Mouse (Mus musculus): ENCODE results near the gene Mpzl3. TPM values are rescaled to one million over a fixed set of nuclear protein-coding genes. Genes with fewer than 3 reads are reported as not detected.

Gene Mpzl3
- 2.3 and 2.6 TPM in 2 replicates for polyA plus RNA-seq (2014; fragmentation: Nextera tagmentation; extraction: Ambion mirVana)

DNA sequence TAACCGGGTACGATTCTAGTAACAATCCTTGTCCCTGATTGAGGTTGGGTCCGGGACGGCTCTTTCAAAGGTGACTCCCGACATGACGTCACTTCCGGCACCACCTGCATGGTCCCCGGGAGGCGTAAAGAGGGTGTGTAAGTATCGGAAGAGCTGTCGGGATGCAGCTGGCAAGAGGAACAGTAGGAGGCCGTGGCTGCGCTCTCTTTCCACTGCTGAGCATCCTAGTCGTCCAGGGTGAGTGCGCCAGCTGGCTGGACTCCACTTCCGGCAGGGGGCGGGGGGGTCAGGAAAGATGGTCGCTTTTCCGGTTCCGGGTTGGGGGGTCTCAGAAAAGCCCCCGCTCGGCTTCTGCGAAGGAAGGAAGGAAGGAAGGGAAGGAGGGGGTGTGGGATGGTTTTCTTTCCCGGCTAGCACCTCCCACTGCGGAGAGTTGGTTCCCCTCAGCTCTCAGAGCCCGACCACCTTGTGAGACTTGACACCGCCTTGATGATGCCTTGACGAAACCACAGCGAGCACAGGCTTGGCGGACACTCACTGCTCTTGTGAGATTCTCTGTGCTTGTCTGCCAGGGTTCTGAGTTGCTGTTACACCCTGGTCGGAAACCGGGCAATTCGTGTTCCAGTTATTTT lies at the start of gene Mpzl3:
Gene Mpzl3 (plus strand): TSS at position 105 of the 632 bp plus-strand sequence.
- peak within 1 kb of the TSS; percentile 54 for H3K4me2 ChIP-seq
- under 1% methylated on average over 33 of the region's 33 CpGs for WGBS
- H3K4me3 ChIP-seq (ENCODE audit: low read depth, low read length): peak within 1 kb of the TSS; percentile 58
- H3K9me3 ChIP-seq (ENCODE audit: control insufficient read depth, low read length): no peaks in the 10 kb centered on the region
- DNase-seq (ENCODE audit: low spot score, missing footprints): peak; percentile 99
- H3K36me3 ChIP-seq (ENCODE audit: control insufficient read depth, insufficient read depth, low read length): no peaks in the 10 kb centered on the region
- peak within 1 kb of the TSS; percentile 97 for H3K27ac ChIP-seq (ENCODE audit: low read depth, low read length)
- H3K4me1 ChIP-seq (ENCODE audit: control insufficient read depth, insufficient read depth, low read length): no peaks in the 10 kb centered on the region
- ATAC-seq (ENCODE audit: low FRiP score): peak; percentile 97
- 0 out of 2 replicates have a peak, but pooled peaks cover 2% of the 10 kb centered on the region for H3K27me3 ChIP-seq (ENCODE audit: control insufficient read depth, insufficient read depth, low read length)
- peak within 1 kb of the TSS; percentile 64 for H3K9ac ChIP-seq (ENCODE audit: low read length)

DNA sequence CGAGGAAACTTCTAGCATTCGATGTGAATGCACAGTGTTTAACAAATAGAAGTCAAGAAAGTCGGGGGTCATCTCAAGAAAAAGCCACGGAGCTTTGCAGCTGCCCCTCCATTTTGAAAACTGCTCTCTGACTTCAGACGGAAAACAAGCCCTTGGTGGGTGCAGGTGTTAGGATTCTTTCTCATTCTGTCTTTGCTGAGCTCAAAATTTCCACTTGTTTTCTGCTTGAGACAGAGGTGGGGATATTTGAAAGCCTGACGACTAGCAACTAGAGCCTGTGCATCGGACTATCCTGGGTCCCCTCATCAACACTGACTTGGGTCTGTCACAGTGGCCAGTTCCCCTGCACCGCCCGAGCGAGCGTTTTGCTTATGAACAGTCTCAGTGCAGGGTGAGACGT lies 47.6 kb upstream of the Mpzl3 start:
- DNase-seq (ENCODE audit: low spot score, missing footprints) (no peak), ATAC-seq (ENCODE audit: low FRiP score) (no peak)
- WGBS: 82% methylated on average over 12 of the region's 12 CpGs
- H3K4me3 ChIP-seq (ENCODE audit: low read depth, low read length): no peak overlapping the region
- no peak overlapping the region for H3K27ac ChIP-seq (ENCODE audit: low read depth, low read length)
- no peaks in the 10 kb centered on the region for H3K9me3 ChIP-seq (ENCODE audit: control insufficient read depth, low read length)
- no peaks in the 10 kb centered on the region for H3K4me1 ChIP-seq (ENCODE audit: control insufficient read depth, insufficient read depth, low read length)
- H3K4me2 ChIP-seq: no peak overlapping the region
- H3K27me3 ChIP-seq (ENCODE audit: control insufficient read depth, insufficient read depth, low read length): no peaks in the 10 kb centered on the region
- no peaks in the 10 kb centered on the region for H3K36me3 ChIP-seq (ENCODE audit: control insufficient read depth, insufficient read depth, low read length)
- H3K9ac ChIP-seq (ENCODE audit: low read length): no peak overlapping the region

DNA sequence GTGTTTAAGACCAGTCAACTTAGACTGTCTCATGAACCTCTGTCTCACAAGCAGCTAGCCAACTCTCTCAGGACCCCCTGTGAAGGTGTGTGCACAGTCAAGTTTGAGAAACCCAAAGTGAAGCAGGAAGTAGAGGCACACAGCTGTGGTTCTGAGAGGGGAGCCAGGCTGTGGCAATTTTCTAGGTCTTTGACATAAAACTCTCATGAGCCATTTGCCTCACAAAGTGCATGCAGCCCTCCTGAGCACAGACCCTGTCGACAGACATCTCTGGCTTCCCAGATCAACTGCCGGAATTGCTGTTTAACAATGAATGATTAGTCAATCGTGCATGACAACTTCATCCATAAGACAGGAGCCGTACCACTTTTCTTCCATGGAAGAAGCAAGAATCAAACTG lies 46.6 kb upstream of the Mpzl3 start:
- H3K4me3 ChIP-seq (ENCODE audit: low read depth, low read length): no peak overlapping the region
- ATAC-seq (ENCODE audit: low FRiP score): no peak
- no peak overlapping the region for H3K9ac ChIP-seq (ENCODE audit: low read length)
- WGBS: 60% methylated on average over 4 of the region's 4 CpGs
- no peak overlapping the region for H3K4me2 ChIP-seq
- H3K9me3 ChIP-seq (ENCODE audit: control insufficient read depth, low read length): no peaks in the 10 kb centered on the region
- no peaks in the 10 kb centered on the region for H3K4me1 ChIP-seq (ENCODE audit: control insufficient read depth, insufficient read depth, low read length)
- no peak overlapping the region for H3K27ac ChIP-seq (ENCODE audit: low read depth, low read length)
- DNase-seq (ENCODE audit: low spot score, missing footprints): no peak
- no peaks in the 10 kb centered on the region for H3K36me3 ChIP-seq (ENCODE audit: control insufficient read depth, insufficient read depth, low read length)
- no peaks in the 10 kb centered on the region for H3K27me3 ChIP-seq (ENCODE audit: control insufficient read depth, insufficient read depth, low read length)

DNA sequence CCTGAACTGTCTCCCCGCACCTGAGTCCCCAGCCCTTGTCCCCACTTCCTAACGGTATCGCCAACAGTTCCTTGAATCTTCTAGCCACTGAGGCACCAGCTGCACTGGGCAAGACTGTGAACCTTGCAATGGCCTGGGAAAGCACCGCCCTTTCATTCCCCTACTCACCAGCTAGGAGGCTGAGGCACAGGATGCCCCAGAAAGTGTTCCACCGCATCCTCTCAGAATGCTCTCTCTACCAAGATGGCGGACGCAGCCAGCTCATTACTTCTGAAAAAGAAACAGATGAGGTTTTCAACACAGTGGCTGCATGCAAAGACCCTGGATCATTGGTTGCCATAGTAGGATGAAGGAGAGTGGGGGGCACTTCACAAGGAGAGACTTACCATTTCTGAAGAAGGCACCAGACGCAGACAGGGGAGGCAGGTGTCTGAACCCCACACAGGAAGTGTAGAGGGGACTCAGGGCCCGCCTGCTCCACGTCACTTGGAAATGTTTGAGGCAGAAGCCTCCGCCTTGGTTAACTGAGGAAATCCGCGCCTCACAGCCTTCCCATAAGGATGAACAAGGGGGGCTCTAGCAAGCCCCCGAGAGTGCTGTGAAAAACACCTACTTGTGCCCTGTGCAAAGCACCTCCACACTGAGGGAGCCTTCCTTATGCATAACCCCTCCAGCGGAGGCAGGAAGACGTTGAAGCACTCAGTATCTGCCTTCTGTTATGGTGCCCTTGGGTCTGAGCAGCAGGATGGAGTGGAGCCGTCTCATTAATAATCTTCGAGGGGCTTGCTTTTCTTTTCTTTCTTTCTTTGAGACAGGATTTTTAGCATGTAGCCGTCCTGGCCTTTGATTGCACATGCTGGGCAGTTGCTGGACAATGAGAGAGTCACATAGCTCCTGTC lies 45.6 kb upstream of the Mpzl3 start, which contains the start of gene Cd3e:
Gene Cd3e (minus strand): TSS at position 448 of the 899 bp plus-strand sequence.
- Histone ChIP-seq H3K36me3 (ENCODE audit: control insufficient read depth, insufficient read depth, low read length) (no peaks in the 10 kb centered on the region), H3K27me3 (ENCODE audit: control insufficient read depth, insufficient read depth, low read length) (no peaks in the 10 kb centered on the region), H3K4me1 (ENCODE audit: control insufficient read depth, insufficient read depth, low read length) (no peaks in the 10 kb centered on the region), H3K9ac (ENCODE audit: low read length) (no peak within 1 kb of the TSS), H3K4me3 (ENCODE audit: low read depth, low read length) (no peak within 1 kb of the TSS), H3K27ac (ENCODE audit: low read depth, low read length) (no peak within 1 kb of the TSS), H3K4me2 (no peak within 1 kb of the TSS), H3K9me3 (ENCODE audit: control insufficient read depth, low read length) (no peaks in the 10 kb centered on the region)
- 82% methylated on average over 19 of the region's 19 CpGs for WGBS
- ATAC-seq (ENCODE audit: low FRiP score): no peak
- DNase-seq (ENCODE audit: low spot score, missing footprints): no peak

DNA sequence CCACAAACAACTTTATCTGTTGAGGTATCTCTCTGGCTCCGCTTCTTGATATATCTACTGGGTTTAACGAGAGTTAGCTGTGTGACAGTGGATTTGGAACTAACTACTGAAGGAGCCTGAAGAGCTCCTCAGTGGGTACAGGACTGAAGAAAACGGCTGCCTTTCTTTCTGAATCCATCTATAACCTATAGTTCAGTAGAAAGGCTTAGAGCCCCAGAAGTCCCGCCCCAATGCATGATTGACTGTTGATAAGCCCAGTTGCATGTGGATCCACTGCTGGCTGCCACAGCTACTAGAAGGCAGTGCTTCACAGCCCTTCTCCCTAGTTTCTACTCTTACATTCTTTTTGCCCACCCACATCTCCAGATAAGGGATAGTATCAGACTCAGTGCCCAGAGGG lies 44.5 kb upstream of the Mpzl3 start:
- Histone ChIP-seq H3K9ac (ENCODE audit: low read length) (no peak overlapping the region), H3K4me2 (no peak overlapping the region), H3K4me1 (ENCODE audit: control insufficient read depth, insufficient read depth, low read length) (no peaks in the 10 kb centered on the region), H3K4me3 (ENCODE audit: low read depth, low read length) (no peak overlapping the region), H3K27me3 (ENCODE audit: control insufficient read depth, insufficient read depth, low read length) (no peaks in the 10 kb centered on the region), H3K36me3 (ENCODE audit: control insufficient read depth, insufficient read depth, low read length) (no peaks in the 10 kb centered on the region), H3K27ac (ENCODE audit: low read depth, low read length) (no peak overlapping the region), H3K9me3 (ENCODE audit: control insufficient read depth, low read length) (no peaks in the 10 kb centered on the region)
- DNase-seq (ENCODE audit: low spot score, missing footprints) (no peak), ATAC-seq (ENCODE audit: low FRiP score) (no peak)
- WGBS: 80% methylated on average over 4 of the region's 4 CpGs

DNA sequence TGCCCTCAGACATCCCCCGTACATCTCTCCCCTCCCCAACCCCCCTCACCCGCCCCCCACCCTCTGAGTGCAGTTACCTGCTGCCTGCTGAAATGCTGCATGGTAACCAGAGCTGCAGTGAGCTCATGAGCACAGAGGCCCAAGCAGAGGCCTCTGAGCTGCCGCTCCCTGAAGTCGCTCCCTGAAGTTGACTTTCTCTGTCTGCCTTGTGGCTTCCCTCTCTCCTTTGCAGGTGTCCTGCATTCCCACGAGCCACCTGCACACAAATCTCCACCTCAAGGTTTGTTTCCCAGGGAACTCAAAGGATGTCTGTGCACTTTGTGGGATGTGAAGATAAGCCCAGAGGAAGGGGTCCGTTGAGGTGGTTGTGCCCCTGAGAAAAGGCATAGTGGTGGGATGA lies 43.7 kb upstream of the Mpzl3 start:
- Histone ChIP-seq H3K27ac (ENCODE audit: low read depth, low read length) (no peak overlapping the region), H3K9ac (ENCODE audit: low read length) (no peak overlapping the region), H3K4me1 (ENCODE audit: control insufficient read depth, insufficient read depth, low read length) (no peaks in the 10 kb centered on the region), H3K4me2 (no peak overlapping the region), H3K4me3 (ENCODE audit: low read depth, low read length) (no peak overlapping the region), H3K27me3 (ENCODE audit: control insufficient read depth, insufficient read depth, low read length) (no peaks in the 10 kb centered on the region), H3K36me3 (ENCODE audit: control insufficient read depth, insufficient read depth, low read length) (no peaks in the 10 kb centered on the region), H3K9me3 (ENCODE audit: control insufficient read depth, low read length) (no peaks in the 10 kb centered on the region)
- WGBS: 51% methylated on average over 6 of the region's 6 CpGs
- no peak for DNase-seq (ENCODE audit: low spot score, missing footprints)
- ATAC-seq (ENCODE audit: low FRiP score): no peak

DNA sequence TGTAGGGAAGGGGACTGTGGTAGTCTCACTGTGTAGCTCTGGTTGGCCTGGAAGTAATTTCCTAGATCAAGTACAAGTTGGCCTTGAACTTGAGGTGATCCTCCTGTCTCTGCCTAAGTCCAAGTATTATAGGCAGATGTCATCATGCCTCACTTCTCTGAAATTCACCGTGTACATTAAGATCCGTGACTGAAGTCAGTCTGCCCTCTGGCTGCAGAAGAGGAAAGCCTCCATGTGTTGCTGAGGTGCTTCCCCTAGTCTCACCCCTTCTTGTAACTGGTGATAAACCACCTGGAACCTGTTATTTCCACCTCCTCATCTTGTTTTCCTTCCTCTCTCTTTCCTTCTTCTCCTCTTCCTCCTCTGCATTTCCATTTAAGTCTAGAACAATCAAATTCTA lies 40.1 kb upstream of the Mpzl3 start:
- H3K9ac ChIP-seq (ENCODE audit: low read length): no peak overlapping the region
- H3K4me3 ChIP-seq (ENCODE audit: low read depth, low read length): no peak overlapping the region
- H3K27me3 ChIP-seq (ENCODE audit: control insufficient read depth, insufficient read depth, low read length): no peaks in the 10 kb centered on the region
- no peak for DNase-seq (ENCODE audit: low spot score, missing footprints)
- H3K4me2 ChIP-seq: no peak overlapping the region
- no peaks in the 10 kb centered on the region for H3K36me3 ChIP-seq (ENCODE audit: control insufficient read depth, insufficient read depth, low read length)
- no peak overlapping the region for H3K27ac ChIP-seq (ENCODE audit: low read depth, low read length)
- no peaks in the 10 kb centered on the region for H3K4me1 ChIP-seq (ENCODE audit: control insufficient read depth, insufficient read depth, low read length)
- WGBS: 47% methylated on average over 2 of the region's 2 CpGs
- no peaks in the 10 kb centered on the region for H3K9me3 ChIP-seq (ENCODE audit: control insufficient read depth, low read length)
- no peak for ATAC-seq (ENCODE audit: low FRiP score)

DNA sequence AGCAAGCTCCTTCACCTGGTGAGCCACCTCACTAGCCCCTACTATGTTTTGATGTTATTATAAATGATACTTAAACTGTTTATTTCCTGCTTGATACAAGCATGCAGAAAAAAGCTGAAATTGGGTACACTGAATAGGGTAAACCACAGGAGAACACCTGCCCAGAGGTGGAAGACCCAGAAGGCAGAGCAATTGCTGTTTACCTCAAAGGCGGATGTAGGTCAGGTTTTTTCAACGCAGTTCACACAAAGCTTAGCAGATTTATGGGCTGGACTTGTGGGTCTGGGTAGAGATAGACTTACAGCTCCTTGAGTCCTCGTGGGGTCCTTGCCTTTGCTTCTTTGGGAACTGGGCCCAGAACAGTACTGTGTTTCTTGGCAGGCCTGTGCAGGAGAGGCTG lies 39.1 kb upstream of the Mpzl3 start:
- ATAC-seq (ENCODE audit: low FRiP score): no peak
- no peak overlapping the region for H3K9ac ChIP-seq (ENCODE audit: low read length)
- H3K4me1 ChIP-seq (ENCODE audit: control insufficient read depth, insufficient read depth, low read length): no peaks in the 10 kb centered on the region
- H3K4me3 ChIP-seq (ENCODE audit: low read depth, low read length): no peak overlapping the region
- no peaks in the 10 kb centered on the region for H3K9me3 ChIP-seq (ENCODE audit: control insufficient read depth, low read length)
- H3K4me2 ChIP-seq: no peak overlapping the region
- no peak overlapping the region for H3K27ac ChIP-seq (ENCODE audit: low read depth, low read length)
- DNase-seq (ENCODE audit: low spot score, missing footprints): no peak
- 70% methylated on average over 3 of the region's 3 CpGs for WGBS
- H3K27me3 ChIP-seq (ENCODE audit: control insufficient read depth, insufficient read depth, low read length): no peaks in the 10 kb centered on the region
- H3K36me3 ChIP-seq (ENCODE audit: control insufficient read depth, insufficient read depth, low read length): no peaks in the 10 kb centered on the region

DNA sequence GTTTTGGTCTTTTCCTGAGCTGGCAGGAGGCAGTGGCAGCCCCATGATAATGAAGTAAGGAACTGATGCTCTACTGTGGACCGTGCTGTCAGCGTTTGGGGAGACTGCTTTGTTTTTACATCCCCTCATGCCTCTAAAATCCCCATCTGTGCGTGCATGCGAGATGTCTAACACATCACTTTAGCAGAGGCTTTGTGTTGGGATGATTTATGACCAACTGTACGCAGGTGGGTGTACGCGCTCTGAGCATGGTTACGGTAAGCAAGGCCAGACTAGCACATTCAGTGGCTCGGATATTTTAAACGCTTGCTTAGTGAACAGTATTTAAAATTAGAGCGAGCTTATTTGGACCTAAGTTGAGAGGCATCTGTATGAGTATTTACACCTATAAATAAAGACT lies 37.0 kb upstream of the Mpzl3 start:
- WGBS: 90% methylated on average over 11 of the region's 11 CpGs
- no peak overlapping the region for H3K4me2 ChIP-seq

More for the DNA sequence above, 37.0 kb upstream of the Mpzl3 start:
- H3K36me3 ChIP-seq (ENCODE audit: control insufficient read depth, insufficient read depth, low read length): no peaks in the 10 kb centered on the region
- no peak overlapping the region for H3K27ac ChIP-seq (ENCODE audit: low read depth, low read length)
- no peak for DNase-seq (ENCODE audit: low spot score, missing footprints)
- H3K4me3 ChIP-seq (ENCODE audit: low read depth, low read length): no peak overlapping the region
- H3K9ac ChIP-seq (ENCODE audit: low read length): no peak overlapping the region
- no peaks in the 10 kb centered on the region for H3K4me1 ChIP-seq (ENCODE audit: control insufficient read depth, insufficient read depth, low read length)
- H3K27me3 ChIP-seq (ENCODE audit: control insufficient read depth, insufficient read depth, low read length): no peaks in the 10 kb centered on the region
- no peak for ATAC-seq (ENCODE audit: low FRiP score)
- no peaks in the 10 kb centered on the region for H3K9me3 ChIP-seq (ENCODE audit: control insufficient read depth, low read length)

Data from midbrain, embryonic 11.5 days (tissue).